ENCODE assay signal across 9 mouse cellular contexts in the genomic region with DNA sequence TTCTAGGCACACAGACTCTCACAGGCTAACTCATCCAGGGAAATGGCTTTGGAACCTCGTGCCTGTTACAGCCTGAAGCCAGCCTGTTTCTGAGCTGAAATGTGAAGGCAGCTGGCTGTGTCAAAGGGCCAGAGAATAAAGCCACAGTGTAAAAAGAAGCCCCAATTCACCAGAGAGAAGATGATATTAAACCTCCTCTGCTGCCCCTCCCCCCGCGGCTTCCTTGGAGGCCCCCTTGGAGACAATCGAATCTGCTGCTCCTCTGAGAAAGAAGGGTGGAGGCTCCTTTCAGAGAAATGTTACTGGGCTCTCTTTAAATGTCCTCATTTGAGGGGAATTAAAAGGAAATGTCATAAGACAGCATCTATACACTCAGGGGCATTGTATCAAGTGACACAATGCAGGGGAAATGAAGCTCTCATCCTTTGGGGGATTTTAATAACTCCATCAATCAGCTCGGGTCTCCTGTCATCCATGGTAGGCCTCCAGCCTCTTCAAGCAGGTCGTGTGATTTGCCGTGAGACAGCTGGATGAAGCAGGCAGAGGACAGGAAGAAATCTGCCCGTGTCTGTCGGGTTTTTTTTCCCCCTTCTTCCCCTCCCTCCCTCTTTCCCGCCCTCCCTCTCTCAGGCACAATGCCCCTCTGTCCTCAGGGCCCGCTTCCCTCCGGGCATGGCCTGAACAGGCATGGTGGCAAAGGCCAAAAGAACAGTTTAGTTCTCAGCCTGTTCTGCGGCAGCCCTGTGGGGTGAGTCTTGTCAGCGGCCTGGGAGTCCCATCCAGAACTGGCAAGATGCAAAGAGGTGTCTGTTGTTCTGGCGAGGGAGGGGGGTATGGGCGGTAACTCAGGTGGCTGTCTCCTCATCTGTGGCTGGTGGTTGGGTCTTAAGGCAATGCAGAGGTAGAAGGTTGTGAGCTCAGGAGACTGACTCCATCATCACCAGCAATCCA.
DNase-seq lines count a peak whose midpoint lies in the region; ATAC-seq lines count a peak whose summit lies in the region.
"Had no signal": no experiment of that assay in that cellular context is flagged by ENCODE, and none has a peak within 500 bp of the region (broad histone marks: within the 10 kb centered on the region; RNA-seq: fewer than 3 reads in every experiment).

No protein-coding gene starts in this region.

- H3K9me3 ChIP-seq in kidney, embryonic 16.5 days (ENCODE audit: low read length) = no peaks in the 10 kb centered on the region
- H3K9me3 ChIP-seq in forebrain, embryonic 11.5 days (ENCODE audit: control insufficient read depth, low read length) = no peaks in the 10 kb centered on the region
- no peaks in the 10 kb centered on the region for H3K9me3 ChIP-seq in midbrain, embryonic 10.5 days (replicated peaks)

- H3K9ac ChIP-seq in kidney, embryonic 16.5 days (replicated peaks; ENCODE audit: low read length) = no peak overlapping the region
- H3K9ac ChIP-seq in forebrain, embryonic 11.5 days (ENCODE audit: low read length) = 0 out of 2 replicates have a peak overlapping the region, but pooled peaks have one; percentile 7

- no peaks in the 10 kb centered on the region for H3K36me3 ChIP-seq in kidney, embryonic 16.5 days (ENCODE audit: insufficient read depth, low read length)
- H3K36me3 ChIP-seq in forebrain, embryonic 11.5 days (ENCODE audit: control insufficient read depth, insufficient read depth, low read length) = no peaks in the 10 kb centered on the region
- no peaks in the 10 kb centered on the region for H3K36me3 ChIP-seq in midbrain, embryonic 10.5 days

- no peak for DNase-seq in kidney, adult 18-20 months
- peak; percentile 72 for DNase-seq in Muller cell, postnatal 12 days (ENCODE audit: inconsistent ontology term)
- DNase-seq in forebrain, embryonic 11.5 days (ENCODE audit: low spot score) = peak; percentile 66
- DNase-seq in midbrain, embryonic 10.5 days (ENCODE audit: low spot score) = peak; percentile 43
- DNase-seq in adrenal gland, postnatal 36 days = no peak
- no peak for DNase-seq in urinary bladder, adult 18-20 months (ENCODE audit: low spot score in 2 of 2)
- no peak for DNase-seq in testis, postnatal 10 days (ENCODE audit: low spot score)

- H3K27ac ChIP-seq in kidney, embryonic 16.5 days (ENCODE audit: low read length) = no peak overlapping the region
- H3K27ac ChIP-seq in forebrain, embryonic 11.5 days (ENCODE audit: low read depth, low read length) = peak overlapping the region; percentile 26; the same call in 1 of the 2 replicates
- peak overlapping the region; percentile 77 for H3K27ac ChIP-seq in midbrain, embryonic 10.5 days (replicated peaks)

- 0 out of 2 replicates have a peak, but pooled peaks have one; percentile 46 for ATAC-seq in kidney, embryonic 16.5 days (ENCODE audit: low FRiP score, low TSS enrichment)
- peak; percentile 56 for ATAC-seq in forebrain, embryonic 11.5 days (replicated peaks; ENCODE audit: low FRiP score)

- peaks cover 11% of the 10 kb centered on the region for H3K4me1 ChIP-seq in kidney, embryonic 16.5 days (ENCODE audit: insufficient read depth, low read length)
- H3K4me1 ChIP-seq in forebrain, embryonic 11.5 days (replicated peaks; ENCODE audit: control insufficient read depth, insufficient read depth, low read length) = peaks cover 8% of the 10 kb centered on the region
- peaks cover 33% of the 10 kb centered on the region for H3K4me1 ChIP-seq in midbrain, embryonic 10.5 days

- no peaks in the 10 kb centered on the region for H3K27me3 ChIP-seq in kidney, embryonic 16.5 days (ENCODE audit: insufficient read depth, low read length)
- no peaks in the 10 kb centered on the region for H3K27me3 ChIP-seq in forebrain, embryonic 11.5 days (ENCODE audit: control insufficient read depth, insufficient read depth, low read length)
- H3K27me3 ChIP-seq in midbrain, embryonic 10.5 days (ENCODE audit: low read depth, poor library complexity, severe bottlenecking) = peaks cover 27% of the 10 kb centered on the region

- H3K4me3 ChIP-seq in kidney, embryonic 16.5 days (ENCODE audit: low read length) = no peak overlapping the region
- H3K4me3 ChIP-seq in forebrain, embryonic 11.5 days (ENCODE audit: low read depth, low read length) = no peak overlapping the region
- no peak overlapping the region for H3K4me3 ChIP-seq in midbrain, embryonic 10.5 days
- H3K4me3 ChIP-seq: myocyte had no signal

- no peak overlapping the region for H3K4me2 ChIP-seq in kidney, embryonic 16.5 days (replicated peaks; ENCODE audit: low read depth, low read length)
- H3K4me2 ChIP-seq in forebrain, embryonic 11.5 days (ENCODE audit: low read depth, low read length, severe bottlenecking) = no peak overlapping the region

- WGBS in kidney, embryonic 16.5 days = 21% methylated on average over 16 of the region's 16 CpGs
- 17% methylated on average over 15 of the region's 16 CpGs for WGBS in forebrain, embryonic 11.5 days
- 28% methylated on average over 16 of the region's 16 CpGs for WGBS in midbrain, embryonic 10.5 days

Comparison
In these comparisons a context has a peak if more than half of its experiments do, and no peak if none do; other contexts are left out.
1. DNase-seq: peak in Muller cell, postnatal 12 days (single experiment), forebrain, embryonic 11.5 days (single experiment) and midbrain, embryonic 10.5 days (single experiment); none in kidney, adult 18-20 months (single experiment), adrenal gland, postnatal 36 days (0 of 2), urinary bladder, adult 18-20 months (0 of 2) and testis, postnatal 10 days (single experiment).